Mouse (Mus musculus) liver, embryonic 14.5 days (tissue): ENCODE measurements at regions not wholly inside any gene's neighbourhood (a gene's known extent, or its start where the extent isn't known, plus 50 kb on each side); places are given as distances from the start of the nearest gene placed in this dataset.

ENCODE experiments used
- ATAC-seq: fragments of 200-750 bp; cut with Nextera tagmentation; 2 replicates; pipeline ENCODE4 v1.8.0; 2017; ENCODE audit warnings: moderate number of reproducible peaks, mild to moderate bottlenecking, moderate library complexity; ENCODE audit not compliant: insufficient read depth
- DNase-seq, 3 experiments: peaks; one replicate each; pipeline ENCODE4 v3.0.0-alpha.2; 2012 to 2013; ENCODE audit warnings: low read depth in 3 of 3, low spot score in 3 of 3
- H3K27ac ChIP-seq: fragments of 300-500 bp; sonication (generic); 2 replicates; pipeline ENCODE4 v1.5.1; 2014; ENCODE audit warnings: moderate library complexity, mild to moderate bottlenecking, control low read depth, inconsistent platforms
- H3K27me3 ChIP-seq: fragments of 300-500 bp; sonication (generic); 2 replicates; pipeline ENCODE4 v1.6.1; 2014; ENCODE audit warnings: mild to moderate bottlenecking, low read length, moderate library complexity; ENCODE audit not compliant: control insufficient read depth, insufficient read depth
- H3K36me3 ChIP-seq: fragments of 300-500 bp; sonication (generic); replicated peaks from 2 replicates; pipeline ENCODE4 v1.6.1; 2014; ENCODE audit warnings: low read depth; ENCODE audit not compliant: control insufficient read depth, insufficient read depth
- H3K4me1 ChIP-seq, 2 experiments: fragments of 200-500 bp in 1 of 2; fragments of 300-500 bp in 1 of 2; sonication (generic) in 1 of 2; replicated peaks; 2 replicates each; pipeline ENCODE4 v1.6.1; 2012 to 2014; ENCODE audit warnings: antibody characterized with exemption in 1 of 2, inconsistent platforms in 1 of 2, low read length in 1 of 2; ENCODE audit not compliant: control insufficient read depth in 2 of 2, insufficient read depth in 2 of 2
- H3K4me2 ChIP-seq: fragments of 300-500 bp; sonication (generic); 2 replicates; pipeline ENCODE4 v1.6.1; 2014; ENCODE audit warnings: low read depth, mild to moderate bottlenecking, control low read depth, moderate library complexity
- H3K4me3 ChIP-seq, 2 experiments: fragments of 200-500 bp in 1 of 2; fragments of 300-500 bp in 1 of 2; sonication (generic) in 1 of 2; 2 replicates each; pipeline ENCODE4 v1.5.1; 2012 to 2014; ENCODE audit warnings: low read depth in 2 of 2, low read length in 2 of 2, mild to moderate bottlenecking in 2 of 2, control low read depth in 1 of 2, inconsistent platforms in 1 of 2, moderate library complexity in 1 of 2; ENCODE audit not compliant: insufficient read depth in 1 of 2
- H3K9ac ChIP-seq: fragments of 300-500 bp; sonication (generic); replicated peaks from 2 replicates; pipeline ENCODE4 v1.6.1; 2014; ENCODE audit warnings: mild to moderate bottlenecking, control low read depth, moderate library complexity
- H3K9me3 ChIP-seq: fragments of 300-500 bp; sonication (generic); 2 replicates; pipeline ENCODE4 v1.6.1; 2016; ENCODE audit warnings: low read length, mixed read lengths; ENCODE audit not compliant: control insufficient read depth
- CTCF ChIP-seq: IDR thresholded peaks from 2 replicates; pipeline ENCODE4 v1.5.1; 2016; ENCODE audit warnings: antibody characterized with exemption, low read depth, control low read depth
- EP300 ChIP-seq: IDR thresholded peaks from 2 replicates; pipeline ENCODE4 v1.6.1; 2016; ENCODE audit warnings: antibody characterized with exemption, low read depth
- WGBS: fragments of 180-500 bp; shearing (Covaris S2); extraction: QIAGEN DNeasy Blood & Tissue Kit; methylation state at CpG from one replicate; pipeline ENCODE4 v1.1.7; 2014; ENCODE audit not compliant: insufficient replicate concordance; 5-methylcytosine and 5-hydroxymethylcytosine counted together

- no peaks in the 10 kb centered on the region for H3K27me3 ChIP-seq
- DNase-seq (no peak), ATAC-seq (no peak)
- no peaks in the 10 kb centered on the region for H3K9me3 ChIP-seq
- H3K27ac ChIP-seq: no peak overlapping the region
- no peak overlapping the region for H3K4me2 ChIP-seq
- 45% methylated on average over 5 of the region's 5 CpGs for WGBS
- H3K36me3 ChIP-seq: no peaks in the 10 kb centered on the region
- H3K4me1 ChIP-seq: no peaks in the 10 kb centered on the region
- no peak overlapping the region for H3K9ac ChIP-seq
- H3K4me3 ChIP-seq: no peak overlapping the region
- TF ChIP-seq CTCF (no peak), EP300 (no peak)
These were observed 274.2 kb upstream of the Clint1 start for GRCm38 (mm10) chr11:45577469-45578154.

- no peak for ATAC-seq
- H3K4me1 ChIP-seq: no peaks in the 10 kb centered on the region
- 64% methylated on average over 3 of the region's 3 CpGs for WGBS
- DNase-seq: no peak
- no peak overlapping the region for H3K9ac ChIP-seq
- H3K36me3 ChIP-seq: no peaks in the 10 kb centered on the region
- H3K4me3 ChIP-seq: no peak overlapping the region
- H3K9me3 ChIP-seq: no peaks in the 10 kb centered on the region
- no peak overlapping the region for H3K27ac ChIP-seq
- H3K4me2 ChIP-seq: no peak overlapping the region
- H3K27me3 ChIP-seq: no peaks in the 10 kb centered on the region
- TF ChIP-seq EP300 (no peak), CTCF (no peak)
These were observed 259.5 kb upstream of the Clint1 start for GRCm38 (mm10) chr11:45592335-45592734.

GRCm38 (mm10) chr11:45592890-45593642 is 258.8 kb upstream of the Clint1 start:
- Histone ChIP-seq H3K27ac (no peak overlapping the region), H3K4me2 (no peak overlapping the region), H3K9ac (no peak overlapping the region), H3K36me3 (no peaks in the 10 kb centered on the region), H3K27me3 (no peaks in the 10 kb centered on the region), H3K9me3 (no peaks in the 10 kb centered on the region), H3K4me3 (no peak overlapping the region), H3K4me1 (no peaks in the 10 kb centered on the region)
- TF ChIP-seq EP300: no peak
- TF ChIP-seq CTCF: no peak
- WGBS: 47% methylated on average over 11 of the region's 11 CpGs
- ATAC-seq: no peak
- no peak for DNase-seq

DNA sequence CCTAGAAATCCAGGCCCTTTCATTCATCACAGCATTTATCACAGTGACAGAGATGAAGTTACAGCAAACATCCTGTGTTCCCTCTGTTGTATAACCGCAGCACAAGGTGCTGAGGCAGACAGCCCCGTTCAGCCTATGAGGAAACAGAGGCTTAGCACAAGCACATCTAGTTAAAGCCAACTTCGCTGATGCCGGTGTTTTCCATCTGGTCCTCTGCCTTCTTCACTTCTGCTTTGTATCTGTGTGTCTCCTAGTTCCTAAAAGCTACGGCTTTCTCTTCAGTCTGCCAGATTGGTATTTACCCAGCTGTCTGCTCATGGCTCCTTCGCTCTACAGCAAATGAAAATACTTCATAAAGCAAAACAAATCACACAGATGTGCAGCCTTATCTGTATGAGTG is 256.5 kb upstream of the Clint1 start:
- no peak overlapping the region for H3K27ac ChIP-seq
- no peaks in the 10 kb centered on the region for H3K9me3 ChIP-seq
- 57% methylated on average over 6 of the region's 6 CpGs for WGBS
- no peak overlapping the region for H3K4me2 ChIP-seq
- no peaks in the 10 kb centered on the region for H3K27me3 ChIP-seq
- H3K36me3 ChIP-seq: no peaks in the 10 kb centered on the region
- H3K4me1 ChIP-seq: no peaks in the 10 kb centered on the region
- TF ChIP-seq EP300: no peak
- TF ChIP-seq CTCF: no peak
- DNase-seq (no peak), ATAC-seq (no peak)
- no peak overlapping the region for H3K9ac ChIP-seq
- no peak overlapping the region for H3K4me3 ChIP-seq

DNA sequence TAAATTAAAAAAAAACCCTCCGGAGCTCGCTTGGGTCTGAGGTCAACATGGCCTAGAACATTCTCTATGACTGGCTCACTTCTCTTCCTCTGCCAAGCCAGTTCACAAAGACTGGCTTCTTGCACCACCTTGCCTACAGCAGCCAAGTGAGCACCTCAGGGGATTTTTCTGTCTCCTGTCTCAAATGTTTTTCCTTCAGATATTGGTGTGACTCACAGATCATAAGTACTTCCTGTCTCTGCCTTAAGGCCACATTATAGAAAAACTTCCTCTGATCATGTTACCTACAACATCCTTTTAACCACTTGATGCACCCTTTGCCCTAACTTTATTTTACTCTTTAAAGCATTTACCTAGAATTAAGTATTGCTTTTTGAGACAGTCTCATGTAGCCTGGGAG is 230.0 kb upstream of the Clint1 start:
- Histone ChIP-seq H3K36me3 (no peaks in the 10 kb centered on the region), H3K4me3 (no peak overlapping the region), H3K27me3 (no peaks in the 10 kb centered on the region), H3K4me1 (no peaks in the 10 kb centered on the region), H3K9me3 (no peaks in the 10 kb centered on the region), H3K9ac (no peak overlapping the region), H3K4me2 (no peak overlapping the region), H3K27ac (no peak overlapping the region)
- no peak for ATAC-seq
- 61% methylated on average over 2 of the region's 2 CpGs for WGBS
- TF ChIP-seq EP300 (no peak), CTCF (no peak)
- no peak for DNase-seq
